Mouse (Mus musculus) testis, adult 2 months (tissue): Measurements from ENCODE around the gene Tbcel. TPM values are rescaled to one million over a fixed set of nuclear protein-coding genes. Genes with fewer than 3 reads are reported as not detected.

Source experiments
- H3K27ac ChIP-seq: fragments of 200-500 bp; 2 replicates; pipeline ENCODE4 v1.5.1; 2012; ENCODE audit warnings: low read depth, low read length; ENCODE audit not compliant: control insufficient read depth, insufficient read depth
- H3K27me3 ChIP-seq: fragments of 200-500 bp; 2 replicates; pipeline ENCODE4 v1.6.1; 2012; ENCODE audit warnings: mild to moderate bottlenecking, low read length, moderate library complexity; ENCODE audit not compliant: control insufficient read depth, insufficient read depth
- H3K36me3 ChIP-seq: fragments of 200-500 bp; 2 replicates; pipeline ENCODE4 v1.6.1; 2012; ENCODE audit warnings: mild to moderate bottlenecking, low read length; ENCODE audit not compliant: control insufficient read depth, insufficient read depth
- H3K4me1 ChIP-seq: fragments of 200-500 bp; 2 replicates; pipeline ENCODE4 v1.6.1; 2012; ENCODE audit warnings: low read length; ENCODE audit not compliant: control insufficient read depth, insufficient read depth
- H3K4me3 ChIP-seq: fragments of 200-500 bp; 2 replicates; pipeline ENCODE4 v1.5.1; 2012; ENCODE audit warnings: low read depth, mild to moderate bottlenecking, low read length, moderate library complexity, mixed read lengths; ENCODE audit not compliant: control insufficient read depth
- CTCF ChIP-seq: fragments of 200-500 bp; IDR thresholded peaks from 2 replicates; pipeline ENCODE4 v1.5.1; 2012; ENCODE audit warnings: low read depth, mild to moderate bottlenecking, inconsistent platforms, low read length, moderate library complexity; ENCODE audit not compliant: control insufficient read depth, insufficient read depth, insufficient replicate concordance
- POLR2A ChIP-seq: fragments of 200-500 bp; IDR thresholded peaks from 2 replicates; pipeline ENCODE4 v1.6.1; 2012; ENCODE audit warnings: low read depth, mild to moderate bottlenecking, inconsistent platforms, low read length, moderate library complexity; ENCODE audit not compliant: control insufficient read depth
- polyA plus RNA-seq: library from polyadenylated mRNA; depleted of rRNA; stranded (reverse); fragments of >200 nt; gene quantifications from 2 replicates; pipeline ENCODE4 v1.2.3, GENCODE M21; 2012

Gene Tbcel
- polyA plus RNA-seq, 1 experiment: 34.0 TPM

DNA sequence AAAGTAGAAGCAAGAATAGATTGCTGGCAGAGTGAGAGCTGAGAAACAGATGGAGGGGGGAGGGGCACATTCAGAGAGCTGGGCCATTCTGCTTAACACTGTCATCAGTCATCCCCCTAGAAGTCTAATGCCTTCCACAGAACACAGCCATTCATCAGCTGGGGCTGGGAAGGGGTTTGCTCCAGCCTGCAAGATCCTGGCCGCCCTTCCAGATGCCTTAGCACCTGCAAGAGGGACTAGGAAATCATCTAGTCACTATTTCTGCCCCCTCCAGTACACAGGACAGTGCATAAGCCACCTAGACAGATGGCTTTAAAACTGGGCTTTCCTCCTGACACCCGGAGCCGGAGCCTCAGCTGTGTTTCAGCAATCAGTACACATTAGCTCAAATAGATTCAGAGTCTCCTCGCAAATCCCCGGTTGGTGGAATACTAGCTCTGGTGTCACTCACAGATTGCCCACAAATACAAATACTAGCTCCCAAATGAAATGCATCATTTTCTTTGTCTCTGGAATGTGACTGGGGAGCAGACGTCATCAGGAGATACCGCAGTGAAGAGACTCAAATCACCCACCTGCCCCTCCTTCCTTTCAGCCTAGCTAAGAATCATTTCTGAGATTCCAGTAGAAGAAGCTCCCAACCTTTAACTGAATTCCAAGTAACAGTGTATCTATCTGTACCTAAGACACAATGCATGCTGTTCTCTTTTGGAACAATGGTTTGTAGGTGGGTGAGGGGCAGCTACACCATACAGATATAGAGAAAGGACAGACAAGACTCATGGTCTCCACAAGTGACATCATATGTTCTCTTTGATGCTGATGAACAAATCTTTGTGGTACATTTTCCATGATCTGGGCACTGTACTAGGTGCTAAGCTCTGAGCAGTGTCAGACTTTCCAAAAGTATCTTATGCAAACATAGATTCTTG is 22.9 kb upstream of the Tbcel start:
- no peaks in the 10 kb centered on the region for H3K27me3 ChIP-seq
- H3K4me1 ChIP-seq: no peaks in the 10 kb centered on the region
- TF ChIP-seq POLR2A (no peak), CTCF (no peak)
- H3K4me3 ChIP-seq: no peak overlapping the region
- H3K36me3 ChIP-seq: no peaks in the 10 kb centered on the region
- no peak overlapping the region for H3K27ac ChIP-seq

DNA sequence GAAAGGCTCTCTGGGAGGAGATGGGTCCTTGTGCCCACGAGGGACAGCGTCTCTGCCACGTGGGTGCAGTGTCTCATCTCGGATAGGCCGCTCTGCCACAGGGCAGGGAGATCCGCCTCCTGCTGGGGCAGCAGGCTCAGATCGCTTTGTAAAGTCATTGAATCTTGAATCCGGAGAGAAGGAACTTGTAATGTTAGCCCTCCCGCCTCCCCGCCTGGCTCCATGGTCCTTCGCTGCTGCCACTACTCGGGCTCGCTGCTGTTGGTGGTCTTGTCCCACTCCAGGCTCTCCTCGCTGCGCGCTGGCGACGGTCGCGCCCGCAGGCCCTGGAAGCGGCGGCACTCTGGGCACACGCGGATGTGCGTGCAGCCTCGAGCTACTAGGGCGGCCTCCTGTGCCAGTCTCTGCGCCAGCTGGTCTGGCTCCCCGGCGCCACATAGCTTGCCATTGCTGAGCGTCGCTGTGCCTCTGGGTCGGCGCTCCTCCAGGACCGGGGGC is 13.0 kb upstream of the Tbcel start:
- H3K27ac ChIP-seq: no peak overlapping the region
- peak overlapping the region; percentile 5 for H3K4me3 ChIP-seq
- peaks cover 3% of the 10 kb centered on the region for H3K4me1 ChIP-seq
- TF ChIP-seq POLR2A: no peak
- no peak for TF ChIP-seq CTCF
- no peaks in the 10 kb centered on the region for H3K27me3 ChIP-seq
- no peaks in the 10 kb centered on the region for H3K36me3 ChIP-seq

DNA sequence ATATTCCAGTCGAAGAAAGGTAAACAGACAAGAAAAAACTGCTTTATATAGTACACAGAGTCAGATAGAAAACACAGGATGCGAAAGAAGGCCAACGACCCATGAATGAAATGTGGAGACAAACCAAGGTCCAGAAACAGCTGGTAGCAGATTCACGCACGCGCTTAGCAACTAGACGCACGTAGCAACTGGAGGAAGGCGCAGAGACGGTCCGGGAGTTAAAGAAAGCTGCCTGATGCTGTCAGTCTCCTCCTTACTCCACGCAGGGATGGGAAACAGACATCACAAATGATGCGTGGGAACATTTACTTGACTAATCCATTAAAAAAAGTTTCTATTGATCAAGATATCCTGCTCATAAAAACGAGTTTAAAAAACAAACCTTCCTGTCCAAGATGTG is 10.6 kb upstream of the Tbcel start:
- peaks cover 3% of the 10 kb centered on the region for H3K4me1 ChIP-seq
- no peak overlapping the region for H3K4me3 ChIP-seq
- no peaks in the 10 kb centered on the region for H3K27me3 ChIP-seq
- H3K36me3 ChIP-seq: no peaks in the 10 kb centered on the region
- no peak overlapping the region for H3K27ac ChIP-seq
- TF ChIP-seq POLR2A (no peak), CTCF (no peak)

DNA sequence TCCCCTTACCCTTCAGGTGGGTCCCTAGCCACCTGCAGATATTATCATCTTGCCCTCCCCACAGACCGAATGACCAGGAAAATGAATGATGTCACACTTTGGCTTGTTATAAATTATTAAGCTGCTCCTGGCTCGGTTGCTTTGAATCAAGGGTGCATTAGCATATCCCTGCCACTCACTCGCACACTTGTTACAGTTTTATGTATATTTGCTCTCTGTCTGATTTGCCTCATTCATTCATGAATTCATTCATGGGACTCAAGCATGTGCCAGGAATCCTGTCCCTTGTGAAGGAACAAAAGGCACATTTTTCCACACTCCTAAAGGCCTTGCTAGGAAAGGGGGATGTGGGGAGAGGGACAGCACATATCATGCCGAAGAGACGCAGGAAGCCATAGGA is 5.5 kb upstream of the Tbcel start:
- no peaks in the 10 kb centered on the region for H3K4me1 ChIP-seq
- no peaks in the 10 kb centered on the region for H3K27me3 ChIP-seq
- H3K4me3 ChIP-seq: no peak overlapping the region
- no peak for TF ChIP-seq POLR2A
- TF ChIP-seq CTCF: no peak
- H3K27ac ChIP-seq: no peak overlapping the region
- no peaks in the 10 kb centered on the region for H3K36me3 ChIP-seq

GRCm38 (mm10) chr9:42512312-42512711 is 4.7 kb upstream of the Tbcel start:
- no peaks in the 10 kb centered on the region for H3K36me3 ChIP-seq
- no peak overlapping the region for H3K4me3 ChIP-seq
- H3K4me1 ChIP-seq: no peaks in the 10 kb centered on the region
- H3K27ac ChIP-seq: no peak overlapping the region
- no peaks in the 10 kb centered on the region for H3K27me3 ChIP-seq
- TF ChIP-seq POLR2A (no peak), CTCF (no peak)

DNA sequence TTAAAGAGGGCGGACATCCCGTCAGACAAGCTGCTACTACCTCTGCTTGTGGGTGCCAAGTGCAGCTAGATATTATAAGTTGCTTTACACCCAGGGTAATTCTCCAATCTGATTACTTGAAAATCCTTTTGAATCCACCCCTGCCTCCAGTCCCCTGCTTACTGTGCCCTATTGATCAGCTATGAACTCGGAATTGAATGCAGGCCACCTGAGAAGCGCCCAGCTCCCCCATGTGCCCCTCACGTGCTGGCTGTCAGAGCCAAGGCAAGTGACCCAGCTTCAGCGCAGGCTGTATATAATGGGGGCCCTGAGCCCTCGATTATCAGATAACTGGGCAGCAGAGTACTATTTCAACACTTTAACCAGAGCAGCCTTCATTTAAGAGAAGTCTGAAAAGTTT is 626 bp upstream of the Tbcel start:
- TF ChIP-seq POLR2A (no peak), CTCF (no peak)
- H3K36me3 ChIP-seq: no peaks in the 10 kb centered on the region
- no peak overlapping the region for H3K27ac ChIP-seq
- no peaks in the 10 kb centered on the region for H3K4me1 ChIP-seq
- no peak overlapping the region for H3K4me3 ChIP-seq
- no peaks in the 10 kb centered on the region for H3K27me3 ChIP-seq

DNA sequence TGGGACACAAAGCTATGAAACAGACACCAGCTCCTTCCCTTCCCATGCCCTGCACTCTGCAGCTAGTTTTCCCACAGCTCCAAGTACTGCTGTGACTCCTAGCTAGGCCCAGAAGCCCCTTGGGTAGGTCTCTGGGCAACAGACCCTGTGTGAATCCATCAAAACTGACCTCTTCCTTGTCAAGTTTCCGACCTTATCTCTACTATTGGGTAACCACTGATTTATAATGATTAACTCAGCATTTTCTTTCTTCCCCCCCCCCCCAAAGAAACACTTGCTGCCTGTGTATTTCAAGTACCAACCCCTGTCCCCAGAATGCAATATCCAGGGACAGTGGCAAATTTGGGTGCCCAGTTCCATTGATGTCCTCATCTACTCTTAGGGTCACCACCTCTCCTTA is 587 bp downstream of the Tbcel start:
- Histone ChIP-seq H3K27ac (no peak overlapping the region), H3K27me3 (no peaks in the 10 kb centered on the region), H3K4me3 (no peak overlapping the region), H3K36me3 (no peaks in the 10 kb centered on the region), H3K4me1 (no peaks in the 10 kb centered on the region)
- no peak for TF ChIP-seq POLR2A
- TF ChIP-seq CTCF: no peak
